Mouse (Mus musculus): ENCODE results near the gene Otogl. TPM values are rescaled to one million over a fixed set of nuclear protein-coding genes. Genes with fewer than 3 reads are reported as not detected.
"Not testable (repeated sequence)": the region's sequence is repeated elsewhere in the genome, so short reads cannot be mapped to it uniquely, and the experiment has no call there.

The Otogl gene
- total and polyA plus RNA-seq, 2 experiments = not detected

DNA sequence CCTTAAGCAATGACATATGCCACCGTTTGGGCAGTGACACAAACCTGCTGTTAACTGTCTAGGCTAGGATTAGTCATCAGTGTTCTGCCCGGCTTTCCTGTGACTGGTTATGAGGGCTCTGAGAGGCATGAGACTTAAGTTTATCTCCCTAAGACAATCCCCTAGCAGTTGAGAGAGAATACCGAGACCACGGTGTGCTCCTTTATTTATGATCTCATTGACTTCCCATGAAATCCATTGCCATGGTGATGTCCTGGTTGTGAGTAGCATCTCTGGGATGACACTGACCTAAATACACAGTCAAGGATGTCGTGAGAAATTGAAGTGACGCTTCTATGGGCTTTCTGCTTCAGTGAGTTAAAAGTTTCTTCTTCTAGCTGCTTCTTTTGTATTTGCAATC, 82.8 kb downstream of the Otogl start:
- no peak overlapping the region for H3K27ac ChIP-seq (replicated peaks; ENCODE audit: insufficient read depth, low read depth, low read length)
- H3K79me2 ChIP-seq (ENCODE audit: control insufficient read depth, insufficient read depth, low read length) = no peaks in the 10 kb centered on the region
- no peaks in the 10 kb centered on the region for H3K36me3 ChIP-seq (ENCODE audit: control insufficient read depth, insufficient read depth, low read length)
- 81% methylated on average over 6 of the region's 6 CpGs for WGBS
- H3K4me1 ChIP-seq (ENCODE audit: control insufficient read depth, insufficient read depth, low read length) = no peaks in the 10 kb centered on the region
- no peak overlapping the region for H3K4me3 ChIP-seq (ENCODE audit: insufficient read depth, low read depth, low read length)
- H3K9ac ChIP-seq (ENCODE audit: low read depth, low read length) = no peak overlapping the region
- H3K27me3 ChIP-seq (ENCODE audit: control insufficient read depth, insufficient read depth, low read length) = no peaks in the 10 kb centered on the region; the same call in 1 of the 2 replicates
- TF ChIP-seq CTCF (IDR thresholded peaks at IDR 0.05; ENCODE audit: low read depth, low read length) (no peak), POLR2A (IDR thresholded peaks at IDR 0.05; ENCODE audit: extremely low read depth, insufficient read depth, low read length) (no peak)
- no peak for DNase-seq (ENCODE audit: extremely low read depth, low read depth, low spot score)

GRCm38 (mm10) chr10:107813814-107814483, 98.0 kb downstream of the Otogl start:
- H3K4me1 ChIP-seq (ENCODE audit: control insufficient read depth, insufficient read depth, low read length) = no peaks in the 10 kb centered on the region
- no peaks in the 10 kb centered on the region for H3K27me3 ChIP-seq (ENCODE audit: control insufficient read depth, insufficient read depth, low read length)
- no peak overlapping the region for H3K9ac ChIP-seq (ENCODE audit: low read depth, low read length)
- 89% methylated on average over 16 of the region's 16 CpGs for WGBS
- H3K4me3 ChIP-seq (ENCODE audit: insufficient read depth, low read depth, low read length) = no peak overlapping the region
- H3K27ac ChIP-seq (replicated peaks; ENCODE audit: insufficient read depth, low read depth, low read length) = no peak overlapping the region
- H3K79me2 ChIP-seq (ENCODE audit: control insufficient read depth, insufficient read depth, low read length) = no peaks in the 10 kb centered on the region
- no peak for DNase-seq (ENCODE audit: extremely low read depth, low read depth, low spot score)
- no peaks in the 10 kb centered on the region for H3K36me3 ChIP-seq (ENCODE audit: control insufficient read depth, insufficient read depth, low read length)
- no peak for TF ChIP-seq CTCF (IDR thresholded peaks at IDR 0.05; ENCODE audit: low read depth, low read length)
- TF ChIP-seq POLR2A (IDR thresholded peaks at IDR 0.05; ENCODE audit: extremely low read depth, insufficient read depth, low read length) = no peak

DNA sequence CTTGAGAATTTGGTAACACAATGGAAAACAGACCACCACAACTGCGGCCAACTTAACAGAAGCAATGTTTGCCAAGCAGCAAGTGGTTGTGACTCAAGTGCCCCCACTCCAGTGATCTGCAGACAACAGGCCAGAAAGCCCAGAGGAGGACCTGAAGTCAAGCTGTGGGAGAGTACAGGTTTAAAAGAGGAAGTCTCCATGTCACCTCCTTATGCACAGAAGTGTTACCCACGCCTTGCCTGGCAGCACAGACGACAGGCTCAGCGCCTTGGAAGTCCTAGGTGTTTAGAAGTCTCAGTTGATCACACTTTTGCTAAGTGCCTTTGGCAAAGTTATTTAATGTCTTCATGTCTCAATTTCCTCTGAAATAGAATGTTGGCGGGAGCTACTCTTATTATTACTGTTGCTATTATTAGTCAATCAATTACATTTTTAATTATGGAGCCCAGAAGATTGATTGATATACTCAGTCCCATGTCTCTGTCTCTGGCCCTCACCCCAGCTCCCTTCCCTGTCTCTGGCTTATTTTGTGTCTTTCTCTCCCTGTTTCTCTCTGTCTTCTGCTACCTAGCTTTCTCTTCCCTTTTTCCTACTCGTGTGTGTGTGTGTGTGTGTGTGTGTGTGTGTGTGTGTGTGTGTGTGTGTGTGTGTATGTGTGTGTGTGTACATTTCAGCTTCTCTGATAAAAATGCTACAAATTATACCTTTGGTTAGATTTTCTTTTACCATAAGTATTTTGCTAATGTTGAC, 101.1 kb downstream of the Otogl start:
- no peaks in the 10 kb centered on the region for H3K27me3 ChIP-seq (ENCODE audit: control insufficient read depth, insufficient read depth, low read length)
- H3K79me2 ChIP-seq (ENCODE audit: control insufficient read depth, insufficient read depth, low read length) = no peaks in the 10 kb centered on the region
- H3K9ac ChIP-seq (ENCODE audit: low read depth, low read length) = no peak overlapping the region
- H3K27ac ChIP-seq (replicated peaks; ENCODE audit: insufficient read depth, low read depth, low read length) = no peak overlapping the region
- H3K4me1 ChIP-seq (ENCODE audit: control insufficient read depth, insufficient read depth, low read length) = no peaks in the 10 kb centered on the region
- WGBS = 81% methylated on average over 6 of the region's 6 CpGs
- DNase-seq (ENCODE audit: extremely low read depth, low read depth, low spot score) = no peak
- no peaks in the 10 kb centered on the region for H3K36me3 ChIP-seq (ENCODE audit: control insufficient read depth, insufficient read depth, low read length)
- no peak overlapping the region for H3K4me3 ChIP-seq (ENCODE audit: insufficient read depth, low read depth, low read length)
- TF ChIP-seq CTCF (IDR thresholded peaks at IDR 0.05; ENCODE audit: low read depth, low read length) (no peak), POLR2A (IDR thresholded peaks at IDR 0.05; ENCODE audit: extremely low read depth, insufficient read depth, low read length) (no peak)

GRCm38 (mm10) chr10:107805203-107805602, 106.7 kb downstream of the Otogl start:
- H3K4me1 ChIP-seq (ENCODE audit: control insufficient read depth, insufficient read depth, low read length) = no peaks in the 10 kb centered on the region
- WGBS = 79% methylated on average over 2 of the region's 2 CpGs
- TF ChIP-seq CTCF (IDR thresholded peaks at IDR 0.05; ENCODE audit: low read depth, low read length) (no peak), POLR2A (IDR thresholded peaks at IDR 0.05; ENCODE audit: extremely low read depth, insufficient read depth, low read length) (no peak)
- H3K79me2 ChIP-seq (ENCODE audit: control insufficient read depth, insufficient read depth, low read length) = no peaks in the 10 kb centered on the region
- no peaks in the 10 kb centered on the region for H3K36me3 ChIP-seq (ENCODE audit: control insufficient read depth, insufficient read depth, low read length)
- H3K4me3 ChIP-seq (ENCODE audit: insufficient read depth, low read depth, low read length) = no peak overlapping the region
- no peak for DNase-seq (ENCODE audit: extremely low read depth, low read depth, low spot score)
- H3K27ac ChIP-seq (replicated peaks; ENCODE audit: insufficient read depth, low read depth, low read length) = no peak overlapping the region
- H3K9ac ChIP-seq (ENCODE audit: low read depth, low read length) = no peak overlapping the region
- no peaks in the 10 kb centered on the region for H3K27me3 ChIP-seq (ENCODE audit: control insufficient read depth, insufficient read depth, low read length)

- H3K79me2 ChIP-seq (ENCODE audit: control insufficient read depth, insufficient read depth, low read length); H3K36me3 ChIP-seq (ENCODE audit: control insufficient read depth, insufficient read depth, low read length); DNase-seq (ENCODE audit: extremely low read depth, low read depth, low spot score); H3K4me3 ChIP-seq (ENCODE audit: insufficient read depth, low read depth, low read length); H3K9ac ChIP-seq (ENCODE audit: low read depth, low read length); H3K27ac ChIP-seq (replicated peaks; ENCODE audit: insufficient read depth, low read depth, low read length); H3K4me1 ChIP-seq (ENCODE audit: control insufficient read depth, insufficient read depth, low read length); H3K27me3 ChIP-seq (ENCODE audit: control insufficient read depth, insufficient read depth, low read length): not testable (repeated sequence)
- 76% methylated on average over 2 of the region's 2 CpGs for WGBS
Measured at GRCm38 (mm10) chr10:107804285-107804684, 107.6 kb downstream of the Otogl start.
